Mouse (Mus musculus) activated CD4-positive, CD25-positive, alpha-beta regulatory T cell, adult 9 weeks (primary cell): ENCODE measurements around the gene Pck1. TPM values are rescaled to one million over a fixed set of nuclear protein-coding genes. Genes with fewer than 3 reads are reported as not detected.

Source experiments
- polyA plus RNA-seq: library from polyadenylated mRNA; unstranded; fragments of 100-300 nt; shearing (Covaris generic); gene quantifications from one replicate; pipeline ENCODE4 v1.2.1, GENCODE M21; 2017

Pck1 gene
- polyA plus RNA-seq = not detected

DNA sequence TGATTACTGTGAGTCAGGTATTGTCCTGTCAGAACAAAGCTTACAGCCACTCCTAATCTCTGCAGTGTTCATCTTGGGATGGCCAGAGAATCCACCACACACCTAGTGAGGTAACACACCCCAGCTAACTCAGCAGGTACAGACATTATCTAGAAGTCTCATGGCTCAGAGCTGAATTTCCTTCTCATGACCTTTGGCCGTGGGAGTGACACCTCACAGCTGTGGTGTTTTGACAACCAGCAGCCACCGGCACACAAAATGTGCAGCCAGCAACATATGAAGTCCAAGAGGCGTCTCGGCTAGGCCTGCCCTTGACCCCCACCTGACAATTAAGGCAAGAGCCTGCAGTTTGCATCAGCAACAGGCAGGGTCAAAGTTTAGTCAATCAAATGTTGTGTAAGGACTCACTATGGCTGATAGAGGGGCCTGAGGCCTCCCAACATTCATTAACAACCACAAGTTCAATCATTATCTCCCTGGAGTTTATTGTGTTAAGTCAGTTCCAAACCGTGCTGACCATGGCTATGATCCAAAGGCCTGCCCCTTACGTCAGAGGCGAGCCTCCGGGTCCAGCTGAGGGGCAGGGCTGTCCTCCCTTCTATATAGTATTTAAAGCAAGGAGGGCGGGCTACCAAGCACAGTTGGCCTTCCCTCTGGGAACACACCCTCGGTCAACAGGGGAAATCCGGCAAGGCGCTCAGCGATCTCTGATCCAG is at the start of gene Pck1:
Gene Pck1, plus strand, starts transcription at position 613 of the 716 bp plus-strand sequence.

DNA sequence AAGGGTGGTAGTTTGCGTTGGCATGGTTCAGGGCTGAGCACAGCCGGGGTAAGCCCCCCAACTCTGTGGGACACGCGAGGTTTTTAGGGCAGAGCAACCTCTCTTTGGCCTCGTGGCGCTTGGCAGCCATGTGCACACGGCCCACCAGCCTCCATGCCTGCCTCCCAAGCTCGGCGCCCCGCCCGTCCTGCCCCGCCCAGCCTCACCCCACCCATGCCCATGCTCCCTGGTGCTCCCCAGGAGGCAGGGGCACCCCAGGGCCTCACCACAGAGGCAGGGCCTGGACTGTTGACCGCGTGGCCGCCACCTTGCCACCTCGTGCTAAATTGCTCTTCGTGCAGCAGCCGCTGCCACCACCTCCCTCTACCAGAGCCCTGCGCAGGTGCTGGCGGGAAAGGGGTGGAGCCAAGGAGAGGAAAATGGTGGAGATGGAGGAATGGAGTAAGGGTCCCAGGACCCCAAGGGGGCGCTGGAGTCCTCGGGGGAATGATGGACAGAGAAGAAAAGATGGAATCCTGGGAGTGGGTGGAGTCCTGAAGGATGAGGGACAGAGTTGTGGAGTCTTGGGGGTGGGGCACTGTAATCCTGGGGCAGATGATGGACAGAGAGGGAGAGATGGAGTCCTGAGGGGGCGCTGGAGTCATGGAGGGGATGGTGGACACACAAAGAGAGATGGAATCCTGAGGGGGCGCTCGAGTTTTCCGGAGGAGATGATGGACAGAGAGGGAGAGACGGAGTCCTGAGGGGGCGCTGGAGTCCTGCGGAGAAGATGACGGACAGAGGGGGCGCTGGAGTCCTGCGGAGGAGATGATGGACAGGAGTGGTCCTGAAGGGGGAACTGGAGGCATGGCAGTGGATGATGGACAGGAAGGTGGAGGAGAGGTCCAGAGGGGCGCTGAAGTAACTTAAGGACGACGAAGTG is 33.6 kb upstream of the Pck1 start, which contains the start of gene Ctcfl:
Gene Ctcfl, minus strand, starts transcription at position 503 of the 922 bp plus-strand sequence.

Other genes starting within 250 kb of the Pck1 start
- gene Bmp7, start 212.7 kb upstream of the Pck1 start, polyA plus RNA-seq = 11.6 TPM
- 5.6 TPM for gene Spo11, start 175.3 kb upstream of the Pck1 start, polyA plus RNA-seq
- gene Rae1, start 152.9 kb upstream of the Pck1 start, polyA plus RNA-seq = 60.0 TPM
- gene Rbm38, start 132.6 kb upstream of the Pck1 start, polyA plus RNA-seq = 39.6 TPM
- not detected for gene Ctcfl, start 33.5 kb upstream of the Pck1 start, polyA plus RNA-seq
- gene Zbp1, start 65.9 kb downstream of the Pck1 start, polyA plus RNA-seq = 224 TPM
- 3.4 TPM for gene Pmepa1, start 123.5 kb downstream of the Pck1 start, polyA plus RNA-seq